Mouse (Mus musculus): Measurements from ENCODE around the gene Kcnt2. TPM values are rescaled to one million over a fixed set of nuclear protein-coding genes. Genes with fewer than 3 reads are reported as not detected.

Kcnt2 gene
- total RNA-seq, 2 experiments from 2014 or later: 2.9 TPM

Other genes with a start within 250 kb of the Kcnt2 start
- gene Cfh, start 62.4 kb upstream of the Kcnt2 start, total RNA-seq (2021): 10 to 100 TPM; 33.8 to 34.6 TPM